Mouse (Mus musculus): Measurements from ENCODE around the gene Hebp1. TPM values are rescaled to one million over a fixed set of nuclear protein-coding genes. Genes with fewer than 3 reads are reported as not detected.

The Hebp1 gene
- polyA plus RNA-seq, 1 experiment = 4.9 TPM

- Histone ChIP-seq H3K4me1 (ENCODE audit: control insufficient read depth, insufficient read depth, insufficient read length, low read length) (no peaks in the 10 kb centered on the region; the same call in 1 of the 2 replicates), H3K4me3 (ENCODE audit: low read depth, low read length) (no peak overlapping the region), H3K27ac (ENCODE audit: insufficient read depth, low read depth, low read length) (no peak overlapping the region), H3K36me3 (ENCODE audit: control insufficient read depth, insufficient read depth, low read length) (no peaks in the 10 kb centered on the region), H3K27me3 (ENCODE audit: control insufficient read depth, insufficient read depth, low read length) (no peaks in the 10 kb centered on the region)
- TF ChIP-seq POLR2A (IDR thresholded peaks at IDR 0.05; ENCODE audit: low read depth, low read length) (no peak), CTCF (IDR thresholded peaks at IDR 0.05; ENCODE audit: extremely low read depth, insufficient read length, insufficient replicate concordance, low read depth, low read length) (peak; percentile 87; the same call in 1 of the 2 replicates)
- 34% methylated on average over 19 of the region's 19 CpGs for WGBS
Measured at GRCm38 (mm10) chr6:135087721-135088451, 109.9 kb downstream of the Hebp1 start.

Other genes with a start within 250 kb of the Hebp1 start
- 0.43 and 0.63 TPM in 2 replicates for gene Apold1, start 216.3 kb downstream of the Hebp1 start, polyA plus RNA-seq (2012; rRNA removed)
- gene Ddx47, start 186.4 kb downstream of the Hebp1 start, polyA plus RNA-seq (2012; rRNA removed) = 9.5 and 20.2 TPM in 2 replicates
- gene Gprc5a, start 132.4 kb downstream of the Hebp1 start, polyA plus RNA-seq (2012; rRNA removed) = 17.4 and 73.7 TPM in 2 replicates
- not detected in 2 replicates for gene Gprc5d, start 79.7 kb downstream of the Hebp1 start, polyA plus RNA-seq (2012; rRNA removed)
- 6.9 and 22.5 TPM in 2 replicates for gene Fam234b, start within 50 bp of the Hebp1 start, polyA plus RNA-seq (2012; rRNA removed)
- gene Gsg1, start 56.3 kb upstream of the Hebp1 start, polyA plus RNA-seq (2012; rRNA removed) = 0.84 and 1.4 TPM in 2 replicates
- not detected in 2 replicates for gene Pbp2, start 112.4 kb upstream of the Hebp1 start, polyA plus RNA-seq (2012; rRNA removed)
- gene Emp1, start 164.5 kb upstream of the Hebp1 start, polyA plus RNA-seq (2012; rRNA removed) = 131 and 234 TPM in 2 replicates